Mouse (Mus musculus) adrenal gland (tissue): Measurements from ENCODE around the gene Tmem88.

Experiments used
- intact Hi-C: fragments of 180-260 bp; cut with DNase I; formaldehyde crosslinking; loops from one replicate; pipeline ENCODE4 v1.15.1; 2025
- long read RNA-seq, 2 experiments: library from polyadenylated mRNA; unstranded; transcript quantifications; one replicate each; pipeline ENCODE4 v2.0.0; 2020; ENCODE audit warnings: borderline replicate concordance in 1 of 2; ENCODE audit not compliant: insufficient replicate concordance in 1 of 2

The Tmem88 gene
- long read RNA-seq, experiment 1, partial matches to known transcripts = 0 of 1 reads
- long read RNA-seq, experiment 1, other reads (novel, unspliced or antisense) = 0 of 1 reads
- long read RNA-seq, experiment 2, partial matches to known transcripts = 0 of 2 reads
- long read RNA-seq, experiment 2, other reads (novel, unspliced or antisense) = 0 of 2 reads

- intact Hi-C loops = no loop called here
Observed at GRCm38 (mm10) chr11:69398059-69398458, at the start of gene Tmem88. Gene Tmem88, minus strand, starts transcription at chr11:69398234.

DNA sequence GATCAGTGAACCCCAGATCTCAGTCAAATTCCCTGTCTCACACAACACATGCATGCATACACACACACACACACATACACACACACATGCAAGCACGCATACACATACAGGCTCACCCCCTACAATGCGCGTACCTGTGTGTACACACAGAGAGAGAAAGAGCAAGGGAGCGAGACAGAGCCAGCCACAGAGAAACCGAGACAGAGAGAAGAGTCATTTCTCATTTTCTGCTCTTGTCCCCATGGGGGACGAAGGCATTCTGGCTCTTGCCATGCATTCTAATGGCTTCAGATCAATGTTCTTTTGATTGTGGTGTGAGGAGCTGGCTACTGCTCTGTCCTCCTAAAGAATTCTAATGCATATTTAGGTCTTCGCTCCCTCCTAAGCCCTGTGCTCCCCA is 49.3 kb upstream of the Tmem88 start:
- intact Hi-C loops = no loop called here

- intact Hi-C loops = no loop called here
Observed at GRCm38 (mm10) chr11:69443328-69443727, 45.3 kb upstream of the Tmem88 start.

GRCm38 (mm10) chr11:69437291-69437690 is 39.3 kb upstream of the Tmem88 start:
- intact Hi-C loops = no loop called here

- intact Hi-C loops = loop anchor here (2.0 to 5.0 kb wide), 3 partner anchors 32 to 166 kb away; no protein-coding TSS in a partner anchor
Observed at GRCm38 (mm10) chr11:69433189-69433588, 35.2 kb upstream of the Tmem88 start.

DNA sequence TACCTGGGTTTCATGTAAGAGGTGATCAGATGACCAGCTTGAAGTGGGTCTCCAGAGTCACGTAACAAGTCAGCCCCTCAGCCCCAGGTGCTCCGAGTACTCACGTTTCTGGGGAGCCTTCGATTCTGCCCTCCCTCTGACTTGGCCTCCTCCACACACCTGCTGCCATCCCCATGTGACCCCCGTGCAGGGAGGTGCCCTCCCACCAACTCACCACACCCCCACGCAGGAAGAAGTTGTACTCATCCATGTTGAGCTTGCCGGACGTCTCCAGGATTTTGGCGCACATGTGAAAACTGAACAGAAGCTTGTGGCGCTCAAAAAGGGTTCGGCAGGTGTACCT is 34.6 kb upstream of the Tmem88 start:
- intact Hi-C loops = loop anchor here (2.0 to 5.0 kb wide), 3 partner anchors 32 to 165 kb away; no protein-coding TSS in a partner anchor

DNA sequence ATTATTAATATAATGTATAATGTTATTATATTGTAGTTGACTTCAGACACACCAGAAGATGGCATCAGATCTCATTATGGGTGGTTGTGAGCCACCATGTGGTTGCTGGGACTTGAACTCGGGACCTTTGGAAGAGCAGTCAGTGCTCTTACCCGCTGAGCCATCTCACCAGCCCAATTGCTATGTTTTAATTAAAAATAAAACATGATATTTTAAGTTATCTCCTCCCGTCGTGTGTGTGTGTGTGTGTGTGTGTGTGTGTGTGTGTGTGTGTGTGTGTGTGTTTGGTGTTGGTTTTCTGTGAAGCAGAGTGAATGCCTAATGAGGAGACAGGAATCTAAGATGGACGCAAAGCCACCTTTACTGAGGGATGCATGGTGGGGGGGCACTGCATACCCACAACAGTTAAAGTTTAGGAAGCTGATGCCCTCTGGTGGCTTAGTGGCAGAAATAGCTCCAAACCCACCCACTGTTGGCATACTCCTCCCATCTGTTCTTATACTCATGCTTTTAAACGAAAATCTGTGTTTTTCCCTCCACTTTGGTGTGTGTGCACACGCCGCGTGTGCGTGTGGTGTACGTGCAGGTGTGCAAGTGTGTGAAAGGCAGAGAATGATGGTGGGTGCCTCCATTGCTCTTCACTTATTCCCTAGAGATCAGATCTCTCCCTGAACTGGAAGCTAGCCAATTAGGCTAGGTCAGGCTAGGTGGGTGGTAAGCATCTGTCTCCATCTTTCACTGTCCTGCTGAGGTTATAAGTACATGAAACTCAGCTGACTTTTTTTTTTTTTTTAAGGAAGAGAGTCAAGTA is 34.0 kb upstream of the Tmem88 start:
- intact Hi-C loops = loop anchor here (2.0 to 5.0 kb wide), 3 partner anchors 31 to 165 kb away; no protein-coding TSS in a partner anchor

DNA sequence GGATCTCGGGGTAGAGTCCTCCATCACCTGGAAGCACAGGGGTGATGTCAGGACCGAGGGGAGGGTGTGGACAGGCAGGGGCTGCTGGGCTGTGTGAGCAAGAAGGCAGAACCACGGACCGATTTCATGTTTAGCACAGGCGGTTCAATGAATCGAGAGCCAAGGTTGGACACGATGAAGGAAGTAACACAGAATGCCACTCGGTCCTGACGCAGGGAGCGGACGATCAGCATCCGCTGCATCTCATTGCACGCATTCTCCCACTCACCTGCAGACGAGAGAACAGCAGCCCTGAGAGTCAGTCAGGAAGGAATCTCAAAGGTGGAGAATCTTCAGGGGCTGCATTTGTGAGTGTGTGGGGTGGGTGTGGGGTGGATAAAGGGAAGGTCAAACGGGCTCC is 32.6 kb upstream of the Tmem88 start:
- intact Hi-C loops = loop anchor here (5.0 kb wide), 1 partner anchor 163 kb away; no protein-coding TSS in a partner anchor

DNA sequence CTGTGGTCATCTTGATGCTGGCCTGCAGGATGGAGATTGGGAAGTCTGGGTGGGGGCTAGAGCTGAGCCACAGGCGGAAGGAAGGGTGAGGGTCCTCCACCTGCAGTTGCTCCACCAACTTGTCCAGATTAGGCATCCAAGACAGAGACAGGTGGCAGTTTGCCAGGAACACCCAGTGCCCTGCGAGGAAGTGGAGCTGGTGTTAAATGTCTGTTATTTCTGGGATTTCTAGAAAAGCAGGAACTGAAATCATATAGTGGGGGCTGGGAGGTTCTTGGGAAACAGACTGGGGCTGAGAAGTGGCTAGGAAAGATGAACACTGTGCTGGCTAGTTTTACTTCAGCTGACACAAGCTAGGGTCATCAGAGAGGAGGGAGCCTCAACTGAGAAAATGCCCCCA is 31.3 kb upstream of the Tmem88 start:
- intact Hi-C loops = no loop called here

DNA sequence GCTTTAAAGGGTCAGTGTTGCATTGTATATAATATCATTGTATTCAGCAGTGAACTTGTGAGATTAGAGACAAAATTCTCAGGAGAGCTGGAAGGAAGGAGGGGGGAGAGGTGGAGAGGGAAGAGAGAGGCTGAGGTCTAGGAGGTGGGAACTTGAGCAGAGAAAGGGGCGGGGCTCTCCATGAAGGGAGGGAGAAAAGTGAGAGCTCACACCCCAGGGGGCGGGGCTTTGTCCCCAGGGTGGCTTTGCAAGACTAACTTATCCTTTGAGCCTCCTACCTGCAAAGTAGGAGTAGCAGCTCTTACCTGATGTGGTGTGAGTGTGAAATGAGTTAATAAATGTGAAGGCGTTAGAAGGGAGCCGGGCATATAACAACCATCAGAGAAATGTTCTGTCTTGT is 30.7 kb upstream of the Tmem88 start:
- intact Hi-C loops = no loop called here

- intact Hi-C loops = no loop called here
Observed at GRCm38 (mm10) chr11:69426246-69426645, 28.2 kb upstream of the Tmem88 start.

GRCm38 (mm10) chr11:69423885-69424284 is 25.9 kb upstream of the Tmem88 start:
- intact Hi-C loops = no loop called here

GRCm38 (mm10) chr11:69422842-69423241 is 24.8 kb upstream of the Tmem88 start:
- intact Hi-C loops = no loop called here

- intact Hi-C loops = no loop called here
Observed at GRCm38 (mm10) chr11:69421131-69421977, 23.3 kb upstream of the Tmem88 start.

- intact Hi-C loops = no loop called here
Observed at GRCm38 (mm10) chr11:69420554-69421000, 22.5 kb upstream of the Tmem88 start.

GRCm38 (mm10) chr11:69419813-69420553 is 21.9 kb upstream of the Tmem88 start:
- intact Hi-C loops = loop anchor here (10.0 kb wide), 1 partner anchor 325 kb away; the partner anchor contains the start of gene Per1

GRCm38 (mm10) chr11:69419443-69419812 is 21.4 kb upstream of the Tmem88 start:
- intact Hi-C loops = loop anchor here (10.0 kb wide), 1 partner anchor 325 kb away; the partner anchor contains the start of gene Per1

DNA sequence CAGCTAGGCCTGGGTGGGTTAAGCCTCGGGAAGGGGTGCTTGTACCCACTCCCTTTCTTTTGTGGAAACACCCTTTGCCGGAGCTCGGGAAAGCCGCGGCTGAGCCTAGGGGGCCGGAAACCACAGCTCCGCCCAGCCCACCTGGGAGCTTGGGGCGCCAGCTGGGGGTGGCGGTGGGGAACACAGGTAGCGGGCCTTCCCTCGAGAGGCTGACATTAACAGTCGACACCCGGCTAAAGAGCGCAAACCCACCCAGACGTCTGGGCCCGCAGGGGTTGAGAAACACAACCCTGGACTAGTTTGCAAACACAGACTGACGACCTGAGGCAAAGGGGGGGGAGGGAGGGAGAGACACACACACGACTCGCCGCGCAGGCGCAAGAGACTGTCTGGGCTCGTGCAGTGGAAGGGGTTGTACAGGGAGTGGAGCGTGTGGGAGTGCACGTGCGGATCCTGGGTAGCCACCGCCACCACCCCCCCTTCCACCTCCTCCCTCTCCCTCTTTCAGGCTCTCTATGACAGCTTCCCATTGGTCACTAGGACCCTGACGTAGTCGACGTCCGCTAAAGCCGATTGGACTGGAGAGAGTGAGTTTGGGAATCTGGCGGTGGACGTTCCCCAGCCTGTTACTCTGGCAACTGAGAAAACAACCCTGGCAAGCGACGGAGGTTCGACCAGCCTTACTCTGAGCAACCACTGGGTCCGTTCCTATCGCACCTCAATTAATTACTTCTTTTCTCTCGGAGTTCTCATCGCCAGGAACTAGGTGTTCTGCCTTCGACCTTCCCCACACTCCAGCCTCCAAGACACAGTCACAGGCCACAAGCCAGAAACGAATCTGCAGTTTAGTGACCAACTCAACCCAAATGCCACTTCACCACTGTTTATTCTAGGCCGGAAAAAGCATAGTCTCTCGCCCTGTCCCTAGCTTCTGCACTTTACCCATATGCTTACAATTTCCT is 20.7 kb upstream of the Tmem88 start:
- intact Hi-C loops = loop anchor here (10.0 kb wide), 1 partner anchor 324 kb away; the partner anchor contains the start of gene Per1
